Mouse (Mus musculus) limb, embryonic 11.5 days (tissue): ENCODE data around the gene Gpr179. TPM values are rescaled to one million over a fixed set of nuclear protein-coding genes. Genes with fewer than 3 reads are reported as not detected.
"Not testable (repeated sequence)": the region's sequence is repeated elsewhere in the genome, so short reads cannot be mapped to it uniquely, and the experiment has no call there.

Source experiments
- ATAC-seq: fragments of 200-750 bp; cut with Nextera tagmentation; 2 replicates; pipeline ENCODE4 v1.8.0; 2017; ENCODE audit warnings: low read depth; ENCODE audit not compliant: insufficient number of reproducible peaks, low FRiP score, low TSS enrichment
- DNase-seq: peaks from one replicate; pipeline ENCODE4 v3.0.0-alpha.2; 2015; ENCODE audit warnings: low spot score
- H3K27ac ChIP-seq: fragments of 300-500 bp; sonication (generic); replicated peaks from 2 replicates; pipeline ENCODE4 v1.5.1; 2014; ENCODE audit warnings: low read depth, mild to moderate bottlenecking, low read length
- H3K27me3 ChIP-seq: fragments of 300-500 bp; sonication (generic); 2 replicates; pipeline ENCODE4 v1.6.1; 2014; ENCODE audit warnings: mild to moderate bottlenecking, low read length, mixed read lengths; ENCODE audit not compliant: control insufficient read depth, insufficient read depth
- H3K36me3 ChIP-seq: fragments of 300-500 bp; sonication (generic); 2 replicates; pipeline ENCODE4 v1.6.1; 2014; ENCODE audit warnings: mild to moderate bottlenecking, low read length, moderate library complexity, mixed read lengths; ENCODE audit not compliant: control insufficient read depth, insufficient read depth
- H3K4me1 ChIP-seq: fragments of 300-500 bp; sonication (generic); 2 replicates; pipeline ENCODE4 v1.6.1; 2014; ENCODE audit warnings: low read length, mixed read lengths; ENCODE audit not compliant: control insufficient read depth, insufficient read depth
- H3K4me2 ChIP-seq: fragments of 300-500 bp; sonication (generic); 2 replicates; pipeline ENCODE4 v1.6.1; 2014; ENCODE audit warnings: low read depth, mild to moderate bottlenecking, moderate library complexity; ENCODE audit not compliant: severe bottlenecking
- H3K4me3 ChIP-seq: fragments of 300-500 bp; sonication (generic); 2 replicates; pipeline ENCODE4 v1.5.1; 2014; ENCODE audit warnings: low read depth, low read length
- H3K9ac ChIP-seq: fragments of 300-500 bp; sonication (generic); 2 replicates; pipeline ENCODE4 v1.6.1; 2014; ENCODE audit warnings: mild to moderate bottlenecking, low read length
- H3K9me3 ChIP-seq: fragments of 300-500 bp; sonication (generic); 2 replicates; pipeline ENCODE4 v1.6.1; 2016; ENCODE audit warnings: low read length; ENCODE audit not compliant: control insufficient read depth
- WGBS: fragments of 180-500 bp; shearing (Covaris S2); extraction: QIAGEN DNeasy Blood & Tissue Kit; methylation state at CpG from one replicate; pipeline ENCODE4 v1.1.7; 2014; 5-methylcytosine and 5-hydroxymethylcytosine counted together
- polyA plus RNA-seq: library from polyadenylated mRNA; unstranded; fragments of >200 nt; fragmentation: Nextera tagmentation; extraction: Ambion mirVana; gene quantifications from 2 replicates; pipeline ENCODE4 v1.2.1, GENCODE M21; 2014

The Gpr179 gene
- polyA plus RNA-seq, 1 experiment from 2014 or later: 0.04 TPM

- no peak overlapping the region for H3K27ac ChIP-seq
- peak overlapping the region; percentile 64 for H3K4me3 ChIP-seq
- peaks cover 14% of the 10 kb centered on the region for H3K4me1 ChIP-seq
- DNase-seq: peak; percentile 34
- H3K9me3 ChIP-seq: no peaks in the 10 kb centered on the region
- H3K36me3 ChIP-seq: no peaks in the 10 kb centered on the region
- under 1% methylated on average over 7 of the region's 7 CpGs for WGBS
- H3K9ac ChIP-seq: peak overlapping the region; percentile 93
- H3K27me3 ChIP-seq: no peaks in the 10 kb centered on the region
- no peak for ATAC-seq
- H3K4me2 ChIP-seq: peak overlapping the region; percentile 93
These were observed 11.7 kb upstream of the Gpr179 start for GRCm38 (mm10) chr11:97363644-97363995.

- DNase-seq: peak; percentile 58
- Histone ChIP-seq H3K9me3 (no peaks in the 10 kb centered on the region), H3K36me3 (no peaks in the 10 kb centered on the region), H3K4me2 (peak overlapping the region; percentile 93), H3K4me3 (peak overlapping the region; percentile 64), H3K9ac (peak overlapping the region; percentile 93), H3K4me1 (peaks cover 14% of the 10 kb centered on the region), H3K27ac (0 out of 2 replicates have a peak overlapping the region, but pooled peaks have one; percentile 37), H3K27me3 (no peaks in the 10 kb centered on the region)
- ATAC-seq: no peak
- WGBS: under 1% methylated on average over 49 of the region's 49 CpGs
These were observed 11.2 kb upstream of the Gpr179 start for GRCm38 (mm10) chr11:97362943-97363643.

- under 1% methylated on average over 24 of the region's 39 CpGs for WGBS
- H3K4me3 ChIP-seq: peak overlapping the region; percentile 64
- H3K27ac ChIP-seq: 0 out of 2 replicates have a peak overlapping the region, but pooled peaks have one; percentile 37
- peak overlapping the region; percentile 93 for H3K4me2 ChIP-seq
- H3K4me1 ChIP-seq: peaks cover 14% of the 10 kb centered on the region
- no peaks in the 10 kb centered on the region for H3K36me3 ChIP-seq
- no peaks in the 10 kb centered on the region for H3K9me3 ChIP-seq
- no peaks in the 10 kb centered on the region for H3K27me3 ChIP-seq
- 0 out of 2 replicates have a peak, but pooled peaks have one; percentile 2 for ATAC-seq
- no peak for DNase-seq
- H3K9ac ChIP-seq: peak overlapping the region; percentile 93
These were observed 10.7 kb upstream of the Gpr179 start for GRCm38 (mm10) chr11:97362649-97362942.

GRCm38 (mm10) chr11:97361948-97362648 is 10.2 kb upstream of the Gpr179 start, which contains the start of gene Socs7:
Socs7 (plus strand) TSS chr11:97362551.
- ATAC-seq: peak; percentile 94
- H3K4me2 ChIP-seq: peak within 1 kb of the TSS; percentile 93
- H3K27me3 ChIP-seq: no peaks in the 10 kb centered on the region
- H3K9ac ChIP-seq: peak within 1 kb of the TSS; percentile 93
- no peaks in the 10 kb centered on the region for H3K9me3 ChIP-seq
- WGBS: 1% methylated on average over 25 of the region's 81 CpGs
- DNase-seq: peak; percentile 96
- H3K4me1 ChIP-seq: peaks cover 14% of the 10 kb centered on the region
- no peaks in the 10 kb centered on the region for H3K36me3 ChIP-seq
- peak within 1 kb of the TSS; percentile 37; the same call in 1 of the 2 replicates for H3K27ac ChIP-seq
- peak within 1 kb of the TSS; percentile 64 for H3K4me3 ChIP-seq

- 6% methylated on average over 4 of the region's 6 CpGs for WGBS
- not testable (repeated sequence) for H3K36me3 ChIP-seq, H3K27ac ChIP-seq, H3K4me2 ChIP-seq, H3K4me1 ChIP-seq, H3K9me3 ChIP-seq, H3K9ac ChIP-seq, H3K4me3 ChIP-seq, H3K27me3 ChIP-seq, ATAC-seq
- DNase-seq: peak; percentile 81
These were observed 5.8 kb upstream of the Gpr179 start for GRCm38 (mm10) chr11:97357663-97358062.

- no peak overlapping the region for H3K27ac ChIP-seq
- ATAC-seq (no peak), DNase-seq (no peak)
- H3K36me3 ChIP-seq: no peaks in the 10 kb centered on the region
- peaks cover under 1% of the 10 kb centered on the region; the same call in 1 of the 2 replicates for H3K4me1 ChIP-seq
- no peak overlapping the region for H3K9ac ChIP-seq
- no peaks in the 10 kb centered on the region for H3K9me3 ChIP-seq
- WGBS: 84% methylated on average over 7 of the region's 7 CpGs
- H3K4me2 ChIP-seq: no peak overlapping the region
- no peaks in the 10 kb centered on the region for H3K27me3 ChIP-seq
- no peak overlapping the region for H3K4me3 ChIP-seq
These were observed 3.4 kb upstream of the Gpr179 start for GRCm38 (mm10) chr11:97355247-97355646.

- 71% methylated on average over 2 of the region's 2 CpGs for WGBS
- no peak overlapping the region for H3K27ac ChIP-seq
- DNase-seq: no peak
- H3K4me3 ChIP-seq: no peak overlapping the region
- H3K9me3 ChIP-seq: no peaks in the 10 kb centered on the region
- ATAC-seq: no peak
- no peaks in the 10 kb centered on the region for H3K27me3 ChIP-seq
- no peak overlapping the region for H3K4me2 ChIP-seq
- H3K36me3 ChIP-seq: no peaks in the 10 kb centered on the region
- H3K9ac ChIP-seq: no peak overlapping the region
- peaks cover 3% of the 10 kb centered on the region; the same call in 1 of the 2 replicates for H3K4me1 ChIP-seq
These were observed 2.8 kb upstream of the Gpr179 start for GRCm38 (mm10) chr11:97354646-97355045.

- Histone ChIP-seq H3K9ac (no peak overlapping the region), H3K27me3 (no peaks in the 10 kb centered on the region), H3K36me3 (no peaks in the 10 kb centered on the region), H3K4me2 (no peak overlapping the region), H3K4me3 (no peak overlapping the region), H3K9me3 (no peaks in the 10 kb centered on the region), H3K4me1 (peaks cover 3% of the 10 kb centered on the region; the same call in 1 of the 2 replicates), H3K27ac (no peak overlapping the region)
- no peak for DNase-seq
- WGBS: 70% methylated on average over 4 of the region's 4 CpGs
- ATAC-seq: no peak
These were observed 1.2 kb upstream of the Gpr179 start for GRCm38 (mm10) chr11:97352935-97353597.
